15 mouse cellular contexts compared by ENCODE assay signal in genomic region chr17:13583475-13584233, GRCm38 (mm10).
DNase-seq lines count a peak whose midpoint lies in the region; ATAC-seq lines count a peak whose summit lies in the region.
"Had no signal": no experiment of that assay in that cellular context is flagged by ENCODE, and none has a peak within 500 bp of the region (broad histone marks: within the 10 kb centered on the region; RNA-seq: fewer than 3 reads in every experiment).

No protein-coding gene starts in this region.

- no peak overlapping the region for H3K4me3 ChIP-seq in midbrain, embryonic 12.5 days
- H3K4me3 ChIP-seq in midbrain, embryonic 10.5 days = no peak overlapping the region
- no peak overlapping the region for H3K4me3 ChIP-seq in forebrain, embryonic 15.5 days
- H3K4me3 ChIP-seq in midbrain, embryonic 16.5 days (ENCODE audit: low read depth, low read length) = no peak overlapping the region
- H3K4me3 ChIP-seq in heart, embryonic 11.5 days (ENCODE audit: low read depth, low read length) = no peak overlapping the region
- H3K4me3 ChIP-seq: embryonic facial prominence, embryonic 15.5 days; heart, adult 2 months had no signal

- no peaks in the 10 kb centered on the region for H3K9me3 ChIP-seq in midbrain, embryonic 12.5 days
- no peaks in the 10 kb centered on the region for H3K9me3 ChIP-seq in midbrain, embryonic 10.5 days (replicated peaks)
- H3K9me3 ChIP-seq in forebrain, embryonic 15.5 days = no peaks in the 10 kb centered on the region
- no peaks in the 10 kb centered on the region for H3K9me3 ChIP-seq in midbrain, embryonic 16.5 days (replicated peaks; ENCODE audit: control insufficient read depth, low read length, poor library complexity, severe bottlenecking)
- peaks cover 12% of the 10 kb centered on the region for H3K9me3 ChIP-seq in heart, embryonic 11.5 days (replicated peaks; ENCODE audit: control insufficient read depth, low read length)
- H3K9me3 ChIP-seq: embryonic facial prominence, embryonic 15.5 days had no signal

- no peak overlapping the region for H3K4me2 ChIP-seq in midbrain, embryonic 12.5 days (replicated peaks)
- no peak overlapping the region for H3K4me2 ChIP-seq in forebrain, embryonic 15.5 days (replicated peaks)
- no peak overlapping the region for H3K4me2 ChIP-seq in midbrain, embryonic 16.5 days (ENCODE audit: low read length)
- no peak overlapping the region for H3K4me2 ChIP-seq in heart, embryonic 11.5 days
- H3K4me2 ChIP-seq: embryonic facial prominence, embryonic 15.5 days had no signal

- peak overlapping the region; percentile 54 for H3K27ac ChIP-seq in midbrain, embryonic 12.5 days (replicated peaks)
- H3K27ac ChIP-seq in midbrain, embryonic 10.5 days (replicated peaks) = no peak overlapping the region
- peak overlapping the region; percentile 85 for H3K27ac ChIP-seq in forebrain, embryonic 15.5 days (replicated peaks)
- H3K27ac ChIP-seq in midbrain, embryonic 16.5 days (ENCODE audit: low read length) = no peak overlapping the region
- H3K27ac ChIP-seq in heart, embryonic 11.5 days (ENCODE audit: low read depth, low read length) = no peak overlapping the region
- H3K27ac ChIP-seq: embryonic facial prominence, embryonic 15.5 days; heart, adult 2 months had no signal

- H3K27me3 ChIP-seq in midbrain, embryonic 12.5 days = no peaks in the 10 kb centered on the region
- no peaks in the 10 kb centered on the region for H3K27me3 ChIP-seq in midbrain, embryonic 10.5 days (ENCODE audit: low read depth, poor library complexity, severe bottlenecking)
- no peaks in the 10 kb centered on the region for H3K27me3 ChIP-seq in forebrain, embryonic 15.5 days
- H3K27me3 ChIP-seq in midbrain, embryonic 16.5 days (ENCODE audit: control insufficient read depth, insufficient read depth, low read depth, low read length) = no peaks in the 10 kb centered on the region
- H3K27me3 ChIP-seq in heart, embryonic 11.5 days (ENCODE audit: control insufficient read depth, insufficient read depth, low read length) = no peaks in the 10 kb centered on the region
- H3K27me3 ChIP-seq: embryonic facial prominence, embryonic 15.5 days had no signal

- no peak for DNase-seq in midbrain, embryonic 10.5 days (ENCODE audit: low spot score)
- DNase-seq in cerebellum, adult 9-10 months = peak; percentile 65
- no peak for DNase-seq in kidney, postnatal 36 days
- no peak for DNase-seq in embryo, embryonic 11 days
- DNase-seq: adrenal gland, postnatal 36 days; B cell, adult 2 months; heart, adult 2 months; heart, postnatal 36 days; kidney, adult 2 months; thymus, postnatal 14 days had no signal

- peaks cover 17% of the 10 kb centered on the region for H3K4me1 ChIP-seq in midbrain, embryonic 12.5 days
- peaks cover 6% of the 10 kb centered on the region; the same call in 1 of the 2 replicates for H3K4me1 ChIP-seq in midbrain, embryonic 10.5 days
- H3K4me1 ChIP-seq in forebrain, embryonic 15.5 days = peaks cover 16% of the 10 kb centered on the region
- H3K4me1 ChIP-seq in midbrain, embryonic 16.5 days (ENCODE audit: control insufficient read depth, insufficient read depth, low read length) = peaks cover 2% of the 10 kb centered on the region; the same call in 1 of the 2 replicates
- no peaks in the 10 kb centered on the region for H3K4me1 ChIP-seq in heart, embryonic 11.5 days (ENCODE audit: control insufficient read depth, insufficient read depth, low read length)
- H3K4me1 ChIP-seq: embryonic facial prominence, embryonic 15.5 days had no signal

- no peaks in the 10 kb centered on the region for H3K36me3 ChIP-seq in midbrain, embryonic 12.5 days
- H3K36me3 ChIP-seq in midbrain, embryonic 10.5 days = no peaks in the 10 kb centered on the region
- H3K36me3 ChIP-seq in forebrain, embryonic 15.5 days = no peaks in the 10 kb centered on the region
- no peaks in the 10 kb centered on the region for H3K36me3 ChIP-seq in midbrain, embryonic 16.5 days (ENCODE audit: control insufficient read depth, insufficient read depth, low read length)
- H3K36me3 ChIP-seq in heart, embryonic 11.5 days (ENCODE audit: control insufficient read depth, insufficient read depth, low read length) = no peaks in the 10 kb centered on the region
- H3K36me3 ChIP-seq: embryonic facial prominence, embryonic 15.5 days had no signal

- H3K9ac ChIP-seq in midbrain, embryonic 12.5 days (replicated peaks) = no peak overlapping the region
- H3K9ac ChIP-seq in forebrain, embryonic 15.5 days (replicated peaks) = no peak overlapping the region
- H3K9ac ChIP-seq in midbrain, embryonic 16.5 days (ENCODE audit: low read depth, low read length) = no peak overlapping the region
- H3K9ac ChIP-seq in heart, embryonic 11.5 days (ENCODE audit: low read depth, low read length) = no peak overlapping the region
- H3K9ac ChIP-seq: embryonic facial prominence, embryonic 15.5 days had no signal

- WGBS in midbrain, embryonic 12.5 days = 69% methylated on average over 9 of the region's 9 CpGs
- WGBS in midbrain, embryonic 10.5 days = 76% methylated on average over 9 of the region's 9 CpGs
- 18% methylated on average over 9 of the region's 9 CpGs for WGBS in forebrain, embryonic 15.5 days
- WGBS in midbrain, embryonic 16.5 days = 39% methylated on average over 9 of the region's 9 CpGs
- WGBS in heart, embryonic 11.5 days (ENCODE audit: insufficient replicate concordance) = 77% methylated on average over 9 of the region's 9 CpGs

- ATAC-seq in midbrain, embryonic 12.5 days (ENCODE audit: low FRiP score, low read depth) = peak; percentile 71
- peak; percentile 96 for ATAC-seq in forebrain, embryonic 15.5 days (replicated peaks)
- ATAC-seq in midbrain, embryonic 16.5 days = peak; percentile 73
- no peak for ATAC-seq in heart, embryonic 11.5 days (replicated peaks; ENCODE audit: insufficient number of reproducible peaks, low FRiP score, low TSS enrichment)

Comparison
In these comparisons a context has a peak if more than half of its experiments do, and no peak if none do; other contexts are left out.
1. H3K27ac ChIP-seq: peak in midbrain, embryonic 12.5 days (single experiment) and forebrain, embryonic 15.5 days (single experiment); none in midbrain, embryonic 10.5 days (single experiment), midbrain, embryonic 16.5 days (single experiment) and heart, embryonic 11.5 days (single experiment).